Mouse (Mus musculus) ES-Bruce4 (cell line): ENCODE data around the gene Fam57b.

ENCODE experiments used
- CTCF ChIP-seq: IDR thresholded peaks from one replicate; pipeline ENCODE4 v1.8.1; 2011; ENCODE audit warnings: low read depth, low read length
- EP300 ChIP-seq: IDR thresholded peaks from 2 replicates; pipeline ENCODE4 v1.6.1; 2011; ENCODE audit warnings: low read depth, low read length; ENCODE audit not compliant: insufficient read depth
- POLR2A ChIP-seq: IDR thresholded peaks from one replicate; pipeline ENCODE4 v1.8.1; 2011; ENCODE audit warnings: low read length; ENCODE audit not compliant: insufficient read depth

GRCm38 (mm10) chr7:126803181-126803580, 5.7 kb downstream of the Fam57b start:
- TF ChIP-seq CTCF, result no peak
- TF ChIP-seq EP300, result no peak
- no peak for TF ChIP-seq POLR2A
